Mouse (Mus musculus): ENCODE measurements around the gene Grm5. TPM values are rescaled to one million over a fixed set of nuclear protein-coding genes. Genes with fewer than 3 reads are reported as not detected.
A peak's percentile ranks its signal among the peaks of the same experiment; 100 is the strongest.

The Grm5 gene
- 100 to 1,000 TPM; 184 to 189 TPM for total RNA-seq (2021)
- long read RNA-seq, experiment 1, partial matches to known transcripts = 18 of 20 reads
- long read RNA-seq, experiment 1, other reads (novel, unspliced or antisense) = 2 of 20 reads
- long read RNA-seq, experiment 2, partial matches to known transcripts = 7 of 20 reads
- long read RNA-seq, experiment 2, other reads (novel, unspliced or antisense) = 13 of 20 reads

GRCm38 (mm10) chr7:87583868-87584267 is at the start of gene Grm5:
Gene Grm5, plus strand, starts transcription at chr7:87584168.
- no peak for DNase-seq (ENCODE audit: low spot score in 2 of 2)

GRCm38 (mm10) chr7:87539031-87539430 is 44.9 kb upstream of the Grm5 start:
- no peak for DNase-seq (ENCODE audit: low spot score in 2 of 2)

GRCm38 (mm10) chr7:87565300-87565699 is 18.7 kb upstream of the Grm5 start:
- DNase-seq (ENCODE audit: low spot score in 2 of 2) = no peak

- DNase-seq (ENCODE audit: low spot score in 2 of 2) = no peak
These were observed 17.5 kb upstream of the Grm5 start for GRCm38 (mm10) chr7:87566476-87566875.

- peak; percentile 68 to 82 for DNase-seq (ENCODE audit: low spot score in 2 of 2)
These were observed 323 bp downstream of the Grm5 start for GRCm38 (mm10) chr7:87584281-87584701.

GRCm38 (mm10) chr7:87586271-87586937 is 2.4 kb downstream of the Grm5 start:
- DNase-seq (ENCODE audit: low spot score in 2 of 2) = peak; percentile 56 to 71

GRCm38 (mm10) chr7:87587976-87588375 is 4.0 kb downstream of the Grm5 start:
- DNase-seq (ENCODE audit: low spot score in 2 of 2) = no peak

GRCm38 (mm10) chr7:87626251-87626650 is 42.3 kb downstream of the Grm5 start:
- DNase-seq (ENCODE audit: low spot score in 2 of 2) = no peak

- DNase-seq (ENCODE audit: low spot score in 2 of 2) = no peak
These were observed 51.6 kb downstream of the Grm5 start for GRCm38 (mm10) chr7:87635530-87635929.

GRCm38 (mm10) chr7:87650610-87651009 is 66.6 kb downstream of the Grm5 start:
- DNase-seq (ENCODE audit: low spot score in 2 of 2) = no peak

GRCm38 (mm10) chr7:87661794-87662193 is 77.8 kb downstream of the Grm5 start:
- DNase-seq (ENCODE audit: low spot score in 2 of 2) = no peak

- DNase-seq (ENCODE audit: low spot score in 2 of 2) = no peak
These were observed 80.1 kb downstream of the Grm5 start for GRCm38 (mm10) chr7:87664041-87664440.

- DNase-seq (ENCODE audit: low spot score in 2 of 2) = peak in 1 of 2 experiments; percentile 29
These were observed 132.4 kb downstream of the Grm5 start for GRCm38 (mm10) chr7:87716393-87716792.

- DNase-seq (ENCODE audit: low spot score in 2 of 2) = peak in 1 of 2 experiments; percentile 23
These were observed 134.7 kb downstream of the Grm5 start for GRCm38 (mm10) chr7:87718631-87719030.

- no peak for DNase-seq (ENCODE audit: low spot score in 2 of 2)
These were observed 150.5 kb downstream of the Grm5 start for GRCm38 (mm10) chr7:87734511-87734910.

GRCm38 (mm10) chr7:87761945-87762344 is 178.0 kb downstream of the Grm5 start:
- DNase-seq (ENCODE audit: low spot score in 2 of 2) = no peak

- DNase-seq (ENCODE audit: low spot score in 2 of 2) = no peak
These were observed 178.4 kb downstream of the Grm5 start for GRCm38 (mm10) chr7:87762376-87762775.

GRCm38 (mm10) chr7:87787560-87787959 is 203.6 kb downstream of the Grm5 start:
- peak in 1 of 2 experiments; percentile 22 for DNase-seq (ENCODE audit: low spot score in 2 of 2)

- DNase-seq (ENCODE audit: low spot score in 2 of 2) = no peak
These were observed 205.0 kb downstream of the Grm5 start for GRCm38 (mm10) chr7:87788963-87789362.

- no peak for DNase-seq (ENCODE audit: low spot score in 2 of 2)
These were observed 209.9 kb downstream of the Grm5 start for GRCm38 (mm10) chr7:87793896-87794295.

GRCm38 (mm10) chr7:87824898-87825297 is 240.9 kb downstream of the Grm5 start:
- no peak for DNase-seq (ENCODE audit: low spot score in 2 of 2)

- DNase-seq (ENCODE audit: low spot score in 2 of 2) = no peak
These were observed 250.7 kb downstream of the Grm5 start for GRCm38 (mm10) chr7:87834669-87835068.

GRCm38 (mm10) chr7:87838579-87838978 is 254.6 kb downstream of the Grm5 start:
- DNase-seq (ENCODE audit: low spot score in 2 of 2) = no peak

All from left cerebral cortex, adult 18-20 months (tissue).